Mouse (Mus musculus): ENCODE measurements at regions not wholly inside any gene's neighbourhood (a gene's known extent, or its start where the extent isn't known, plus 50 kb on each side); places are given as distances from the start of the nearest gene placed in this dataset.

- in situ Hi-C loops (cut with MboI; ENCODE audit: low pct_unique_long_range_greater_than_20kb), result no loop called here
- H3K27me3 ChIP-seq, result peaks cover 8% of the 10 kb centered on the region
- CTCF ChIA-PET, result no interaction called here
- POLR2A ChIA-PET, result no interaction called here
- ATAC-seq (no peak), DNase-seq (ENCODE audit: low read depth, low spot score) (no peak)
- no peak for TF ChIP-seq CTCF (IDR thresholded peaks at IDR 0.05)
Measured at GRCm38 (mm10) chr6:118308586-118308985, 110.7 kb downstream of the Bms1 start.

- POLR2A ChIA-PET, result interaction anchor here (0.9 kb wide), 1 partner anchor 65 kb away, joined by 3 read pairs; no protein-coding TSS in a partner anchor
- TF ChIP-seq CTCF (IDR thresholded peaks at IDR 0.05), result no peak
- peaks cover 7% of the 10 kb centered on the region for H3K27me3 ChIP-seq
- DNase-seq (ENCODE audit: low read depth, low spot score), result no peak
- ATAC-seq, result no peak
- in situ Hi-C loops (cut with MboI; ENCODE audit: low pct_unique_long_range_greater_than_20kb), result no loop called here
- CTCF ChIA-PET, result no interaction called here
Measured at GRCm38 (mm10) chr6:118307481-118307880, 110.0 kb upstream of the Ret start.

- in situ Hi-C loops (cut with MboI; ENCODE audit: low pct_unique_long_range_greater_than_20kb), result no loop called here
- ChIA-PET CTCF (no interaction called here), POLR2A (no interaction called here)
- no peak for ATAC-seq
- DNase-seq (ENCODE audit: low read depth, low spot score), result no peak
- peaks cover 1% of the 10 kb centered on the region for H3K27me3 ChIP-seq
- TF ChIP-seq CTCF (IDR thresholded peaks at IDR 0.05), result no peak
Measured at GRCm38 (mm10) chr6:118305209-118305608, 107.7 kb upstream of the Ret start.

GRCm38 (mm10) chr6:118302783-118303350 lies 105.3 kb upstream of the Ret start:
- in situ Hi-C loops (cut with MboI; ENCODE audit: low pct_unique_long_range_greater_than_20kb), result no loop called here
- POLR2A ChIA-PET, result no interaction called here
- ATAC-seq (no peak), DNase-seq (ENCODE audit: low read depth, low spot score) (no peak)
- CTCF ChIA-PET, result no interaction called here
- peaks cover 4% of the 10 kb centered on the region for H3K27me3 ChIP-seq
- no peak for TF ChIP-seq CTCF (IDR thresholded peaks at IDR 0.05)

- no peak for DNase-seq (ENCODE audit: low read depth, low spot score)
- no peak for TF ChIP-seq CTCF (IDR thresholded peaks at IDR 0.05)
- peaks cover 4% of the 10 kb centered on the region for H3K27me3 ChIP-seq
- ATAC-seq, result no peak
- ChIA-PET CTCF (no interaction called here), POLR2A (no interaction called here)
- in situ Hi-C loops (cut with MboI; ENCODE audit: low pct_unique_long_range_greater_than_20kb), result no loop called here
Measured at GRCm38 (mm10) chr6:118301880-118302782, 104.6 kb upstream of the Ret start.

GRCm38 (mm10) chr6:118300781-118301180 lies 103.3 kb upstream of the Ret start:
- CTCF ChIA-PET, result no interaction called here
- no peak for TF ChIP-seq CTCF (IDR thresholded peaks at IDR 0.05)
- DNase-seq (ENCODE audit: low read depth, low spot score) (no peak), ATAC-seq (no peak)
- POLR2A ChIA-PET, result no interaction called here
- H3K27me3 ChIP-seq, result peaks cover 4% of the 10 kb centered on the region
- in situ Hi-C loops (cut with MboI; ENCODE audit: low pct_unique_long_range_greater_than_20kb), result no loop called here

GRCm38 (mm10) chr6:118297576-118297975 lies 100.1 kb upstream of the Ret start:
- ChIA-PET CTCF (no interaction called here), POLR2A (no interaction called here)
- TF ChIP-seq CTCF (IDR thresholded peaks at IDR 0.05), result no peak
- no peak for ATAC-seq
- H3K27me3 ChIP-seq, result peaks cover 4% of the 10 kb centered on the region
- DNase-seq (ENCODE audit: low read depth, low spot score), result no peak
- in situ Hi-C loops (cut with MboI; ENCODE audit: low pct_unique_long_range_greater_than_20kb), result no loop called here

- ATAC-seq (no peak), DNase-seq (ENCODE audit: low read depth, low spot score) (no peak)
- no peaks in the 10 kb centered on the region for H3K27me3 ChIP-seq
- TF ChIP-seq CTCF (IDR thresholded peaks at IDR 0.05), result no peak
- in situ Hi-C loops (cut with MboI; ENCODE audit: low pct_unique_long_range_greater_than_20kb), result no loop called here
- ChIA-PET POLR2A (interaction anchor here (0.6 kb wide), 1 partner anchor 78 kb away, joined by 3 read pairs; no protein-coding TSS in a partner anchor), CTCF (no interaction called here)
Measured at GRCm38 (mm10) chr6:118293986-118294385, 96.5 kb upstream of the Ret start.

- in situ Hi-C loops (cut with MboI; ENCODE audit: low pct_unique_long_range_greater_than_20kb), result no loop called here
- ChIA-PET CTCF (interaction anchor here (1.3 kb wide), 1 partner anchor 15 kb away, joined by 3 read pairs; no protein-coding TSS in a partner anchor), POLR2A (no interaction called here)
- no peak for TF ChIP-seq CTCF (IDR thresholded peaks at IDR 0.05)
- ATAC-seq, result no peak
- peaks cover 3% of the 10 kb centered on the region for H3K27me3 ChIP-seq
- no peak for DNase-seq (ENCODE audit: low read depth, low spot score)
Measured at GRCm38 (mm10) chr6:118292928-118293327, 95.4 kb upstream of the Ret start.

- CTCF ChIA-PET, result interaction anchor here (1.3 kb wide), 1 partner anchor 14 kb away, joined by 3 read pairs; no protein-coding TSS in a partner anchor
- peaks cover 3% of the 10 kb centered on the region for H3K27me3 ChIP-seq
- POLR2A ChIA-PET, result no interaction called here
- peak; percentile 57 for DNase-seq (ENCODE audit: low read depth, low spot score)
- peak; percentile 64 for ATAC-seq
- no peak for TF ChIP-seq CTCF (IDR thresholded peaks at IDR 0.05)
- in situ Hi-C loops (cut with MboI; ENCODE audit: low pct_unique_long_range_greater_than_20kb), result no loop called here
Measured at GRCm38 (mm10) chr6:118292272-118292671, 94.8 kb upstream of the Ret start.

- ChIA-PET CTCF (no interaction called here), POLR2A (no interaction called here)
- no peak for TF ChIP-seq CTCF (IDR thresholded peaks at IDR 0.05)
- in situ Hi-C loops (cut with MboI; ENCODE audit: low pct_unique_long_range_greater_than_20kb), result no loop called here
- ATAC-seq (no peak), DNase-seq (ENCODE audit: low read depth, low spot score) (no peak)
- H3K27me3 ChIP-seq, result peaks cover 3% of the 10 kb centered on the region
Measured at GRCm38 (mm10) chr6:118291426-118291825, 93.9 kb upstream of the Ret start.
